Mouse (Mus musculus) embryonic facial prominence, embryonic 10.5 days (tissue): Measurements from ENCODE around the gene Opn1sw. TPM values are rescaled to one million over a fixed set of nuclear protein-coding genes. Genes with fewer than 3 reads are reported as not detected.
A peak's percentile ranks its signal among the peaks of the same experiment; 100 is the strongest.

Source experiments
- DNase-seq: peaks from one replicate; pipeline ENCODE4 v3.0.0-alpha.2; 2017; ENCODE audit warnings: low spot score
- H3K27ac ChIP-seq: fragments of 300-500 bp; sonication (generic); replicated peaks from 2 replicates; pipeline ENCODE4 v1.5.1; 2016; ENCODE audit warnings: mild to moderate bottlenecking
- H3K27me3 ChIP-seq: fragments of 300-500 bp; sonication (generic); replicated peaks from 2 replicates; pipeline ENCODE4 v1.6.1; 2016; ENCODE audit warnings: low read depth, mild to moderate bottlenecking; ENCODE audit not compliant: poor library complexity, severe bottlenecking
- H3K36me3 ChIP-seq: fragments of 300-500 bp; sonication (generic); replicated peaks from 2 replicates; pipeline ENCODE4 v1.6.1; 2016; ENCODE audit warnings: mild to moderate bottlenecking, moderate library complexity
- H3K4me1 ChIP-seq: fragments of 300-500 bp; sonication (generic); 2 replicates; pipeline ENCODE4 v1.6.1; 2016
- H3K4me3 ChIP-seq: fragments of 300-500 bp; sonication (generic); 2 replicates; pipeline ENCODE4 v1.5.1; 2016; ENCODE audit warnings: mild to moderate bottlenecking, moderate library complexity
- H3K9me3 ChIP-seq: fragments of 300-500 bp; sonication (generic); 2 replicates; pipeline ENCODE4 v1.6.1; 2016; ENCODE audit warnings: mild to moderate bottlenecking
- WGBS: fragments of 180-500 bp; shearing (Covaris S2); methylation state at CpG from one replicate; pipeline ENCODE4 v1.1.7; 2016; 5-methylcytosine and 5-hydroxymethylcytosine counted together
- polyA plus RNA-seq: library from polyadenylated mRNA; unstranded; fragments of >200 nt; fragmentation: Nextera tagmentation; extraction: Ambion mirVana; gene quantifications from 2 replicates; pipeline ENCODE4 v1.2.1, GENCODE M21; 2016

Gene Opn1sw
- 0.25 and 0.40 TPM in 2 replicates for polyA plus RNA-seq

GRCm38 (mm10) chr6:29388052-29388518 lies at the start of gene Opn1sw:
Opn1sw (minus strand) TSS chr6:29388468.
- peak; percentile 76 for DNase-seq
- peak within 1 kb of the TSS; percentile 24; the same call in 1 of the 2 replicates for H3K27ac ChIP-seq
- H3K9me3 ChIP-seq = no peaks in the 10 kb centered on the region
- peak within 1 kb of the TSS; percentile 46 for H3K4me3 ChIP-seq
- no peaks in the 10 kb centered on the region for H3K36me3 ChIP-seq
- WGBS = 3% methylated on average over 12 of the region's 12 CpGs
- peaks cover 30% of the 10 kb centered on the region for H3K4me1 ChIP-seq
- H3K27me3 ChIP-seq = peaks cover 32% of the 10 kb centered on the region

GRCm38 (mm10) chr6:29436461-29436934 lies 48.2 kb upstream of the Opn1sw start:
- peak; percentile 46 for DNase-seq
- H3K4me1 ChIP-seq = peaks cover 61% of the 10 kb centered on the region
- H3K9me3 ChIP-seq = no peaks in the 10 kb centered on the region
- 6% methylated on average over 11 of the region's 11 CpGs for WGBS
- H3K27me3 ChIP-seq = peaks cover 51% of the 10 kb centered on the region
- peak overlapping the region; percentile 64 for H3K4me3 ChIP-seq
- peak overlapping the region; percentile 78 for H3K27ac ChIP-seq
- H3K36me3 ChIP-seq = peaks cover 6% of the 10 kb centered on the region; the same call in 1 of the 2 replicates

GRCm38 (mm10) chr6:29435940-29436451 lies 47.7 kb upstream of the Opn1sw start:
- peaks cover 66% of the 10 kb centered on the region for H3K4me1 ChIP-seq
- 12% methylated on average over 6 of the region's 6 CpGs for whole genome bisulfite sequencing
- no peaks in the 10 kb centered on the region for H3K9me3 ChIP-seq
- DNase-seq = peak; percentile 55
- H3K27me3 ChIP-seq = peaks cover 56% of the 10 kb centered on the region
- H3K4me3 ChIP-seq = peak overlapping the region; percentile 64
- H3K36me3 ChIP-seq = peaks cover 6% of the 10 kb centered on the region; the same call in 1 of the 2 replicates
- peak overlapping the region; percentile 78 for H3K27ac ChIP-seq

- H3K4me3 ChIP-seq = peak overlapping the region; percentile 64
Observed at GRCm38 (mm10) chr6:29434911-29435691, 46.8 kb upstream of the Opn1sw start.

GRCm38 (mm10) chr6:29433804-29434795 lies 45.8 kb upstream of the Opn1sw start:
- WGBS = 2% methylated on average over 27 of the region's 27 CpGs
- peak overlapping the region; percentile 64 for H3K4me3 ChIP-seq
- H3K9me3 ChIP-seq = no peaks in the 10 kb centered on the region
- H3K36me3 ChIP-seq = 0 out of 2 replicates have a peak, but pooled peaks cover 1% of the 10 kb centered on the region
- H3K27ac ChIP-seq = peak overlapping the region; percentile 78
- peaks cover 69% of the 10 kb centered on the region for H3K4me1 ChIP-seq
- peaks cover 69% of the 10 kb centered on the region for H3K27me3 ChIP-seq
- DNase-seq = peak; percentile 68

More at GRCm38 (mm10) chr6:29434911-29435691, 46.8 kb upstream of the Opn1sw start:
- DNase-seq = peak; percentile 68
- WGBS = 3% methylated on average over 13 of the region's 13 CpGs
- Histone ChIP-seq H3K9me3 (no peaks in the 10 kb centered on the region), H3K36me3 (peaks cover 5% of the 10 kb centered on the region; the same call in 1 of the 2 replicates), H3K27me3 (peaks cover 65% of the 10 kb centered on the region), H3K27ac (peak overlapping the region; percentile 78), H3K4me1 (peaks cover 72% of the 10 kb centered on the region)

GRCm38 (mm10) chr6:29433038-29433803 lies 45.0 kb upstream of the Opn1sw start, which contains the start of gene Flnc:
Flnc (plus strand) TSS chr6:29433256.
- peaks cover 69% of the 10 kb centered on the region for H3K27me3 ChIP-seq
- H3K9me3 ChIP-seq = no peaks in the 10 kb centered on the region
- H3K4me3 ChIP-seq = peak within 1 kb of the TSS; percentile 64
- peaks cover 69% of the 10 kb centered on the region for H3K4me1 ChIP-seq
- DNase-seq = peak; percentile 61
- H3K36me3 ChIP-seq = no peaks in the 10 kb centered on the region
- peak within 1 kb of the TSS; percentile 78 for H3K27ac ChIP-seq
- under 1% methylated on average over 77 of the region's 77 CpGs for WGBS

- no peak for DNase-seq
- peak overlapping the region; percentile 64 for H3K4me3 ChIP-seq
- H3K27me3 ChIP-seq = peaks cover 69% of the 10 kb centered on the region
- H3K9me3 ChIP-seq = no peaks in the 10 kb centered on the region
- H3K4me1 ChIP-seq = peaks cover 69% of the 10 kb centered on the region
- no peaks in the 10 kb centered on the region for H3K36me3 ChIP-seq
- peak overlapping the region; percentile 78 for H3K27ac ChIP-seq
Observed at GRCm38 (mm10) chr6:29432676-29433037, 44.4 kb upstream of the Opn1sw start.

GRCm38 (mm10) chr6:29432156-29432555 lies 43.9 kb upstream of the Opn1sw start:
- no peak overlapping the region for H3K4me3 ChIP-seq
- H3K9me3 ChIP-seq = no peaks in the 10 kb centered on the region
- H3K4me1 ChIP-seq = peaks cover 67% of the 10 kb centered on the region
- 43% methylated on average over 3 of the region's 3 CpGs for WGBS
- no peak overlapping the region for H3K27ac ChIP-seq
- no peaks in the 10 kb centered on the region for H3K36me3 ChIP-seq
- DNase-seq = no peak
- H3K27me3 ChIP-seq = peaks cover 69% of the 10 kb centered on the region

GRCm38 (mm10) chr6:29431473-29431872 lies 43.2 kb upstream of the Opn1sw start:
- Histone ChIP-seq H3K9me3 (no peaks in the 10 kb centered on the region), H3K4me1 (peaks cover 60% of the 10 kb centered on the region), H3K27me3 (peaks cover 68% of the 10 kb centered on the region), H3K27ac (no peak overlapping the region), H3K36me3 (no peaks in the 10 kb centered on the region), H3K4me3 (no peak overlapping the region)
- 17% methylated on average over 5 of the region's 5 CpGs for WGBS
- DNase-seq = peak; percentile 28

- 46% methylated on average over 15 of the region's 15 CpGs for WGBS
- DNase-seq = no peak
- Histone ChIP-seq H3K27ac (no peak overlapping the region), H3K27me3 (peaks cover 62% of the 10 kb centered on the region), H3K9me3 (no peaks in the 10 kb centered on the region), H3K4me1 (peaks cover 54% of the 10 kb centered on the region), H3K36me3 (no peaks in the 10 kb centered on the region), H3K4me3 (no peak overlapping the region)
Observed at GRCm38 (mm10) chr6:29430681-29431420, 42.6 kb upstream of the Opn1sw start.

GRCm38 (mm10) chr6:29428171-29428570 lies 39.9 kb upstream of the Opn1sw start:
- WGBS = 64% methylated on average over 4 of the region's 4 CpGs
- H3K4me3 ChIP-seq = no peak overlapping the region

More at GRCm38 (mm10) chr6:29428171-29428570, 39.9 kb upstream of the Opn1sw start:
- DNase-seq = no peak
- Histone ChIP-seq H3K9me3 (no peaks in the 10 kb centered on the region), H3K36me3 (no peaks in the 10 kb centered on the region), H3K27ac (no peak overlapping the region), H3K27me3 (peaks cover 35% of the 10 kb centered on the region), H3K4me1 (peaks cover 27% of the 10 kb centered on the region)
